Mouse (Mus musculus): ENCODE results near the gene Slc8a2. TPM values are rescaled to one million over a fixed set of nuclear protein-coding genes. Genes with fewer than 3 reads are reported as not detected.
A peak's percentile ranks its signal among the peaks of the same experiment; 100 is the strongest.

Gene Slc8a2
- polyA plus RNA-seq (2016; fragmentation: Nextera tagmentation; extraction: Ambion mirVana), result 0.28 and 0.30 TPM in 2 replicates

GRCm38 (mm10) chr7:16129421-16129845 lies at the start of gene Slc8a2:
Gene Slc8a2 (plus strand): TSS chr7:16129826.
- Histone ChIP-seq H3K4me2 (peak within 1 kb of the TSS; percentile 86), H3K27me3 (replicated peaks) (peaks cover 28% of the 10 kb centered on the region), H3K4me3 (peak within 1 kb of the TSS; percentile 59), H3K27ac (ENCODE audit: poor library complexity, severe bottlenecking) (peak within 1 kb of the TSS; percentile 87), H3K9ac (peak within 1 kb of the TSS; percentile 74), H3K4me1 (replicated peaks) (peaks cover 36% of the 10 kb centered on the region), H3K9me3 (replicated peaks) (no peaks in the 10 kb centered on the region), H3K36me3 (peaks cover 26% of the 10 kb centered on the region)
- ATAC-seq (ENCODE audit: insufficient number of reproducible peaks, low FRiP score), result peak; percentile 83
- WGBS, result 2% methylated on average over 12 of the region's 12 CpGs

- no peaks in the 10 kb centered on the region for H3K9me3 ChIP-seq (replicated peaks)
- no peak overlapping the region for H3K27ac ChIP-seq (ENCODE audit: poor library complexity, severe bottlenecking)
- no peak overlapping the region for H3K4me2 ChIP-seq
- no peak for ATAC-seq (ENCODE audit: insufficient number of reproducible peaks, low FRiP score)
- H3K4me1 ChIP-seq (replicated peaks), result peaks cover 6% of the 10 kb centered on the region
- no peak overlapping the region for H3K4me3 ChIP-seq
- 66% methylated on average over 1 of the region's 1 CpGs for WGBS
- peaks cover 12% of the 10 kb centered on the region for H3K27me3 ChIP-seq (replicated peaks)
- no peak overlapping the region for H3K9ac ChIP-seq
- H3K36me3 ChIP-seq, result no peaks in the 10 kb centered on the region
Observed at GRCm38 (mm10) chr7:16079947-16080346, 49.7 kb upstream of the Slc8a2 start.

- WGBS, result 66% methylated on average over 4 of the region's 4 CpGs
- Histone ChIP-seq H3K4me1 (replicated peaks) (peaks cover 6% of the 10 kb centered on the region), H3K27me3 (replicated peaks) (peaks cover 12% of the 10 kb centered on the region), H3K4me3 (no peak overlapping the region), H3K27ac (ENCODE audit: poor library complexity, severe bottlenecking) (no peak overlapping the region), H3K9me3 (replicated peaks) (no peaks in the 10 kb centered on the region), H3K9ac (no peak overlapping the region), H3K36me3 (no peaks in the 10 kb centered on the region), H3K4me2 (no peak overlapping the region)
- ATAC-seq (ENCODE audit: insufficient number of reproducible peaks, low FRiP score), result no peak
Observed at GRCm38 (mm10) chr7:16080581-16080980, 49.0 kb upstream of the Slc8a2 start.

- peaks cover 6% of the 10 kb centered on the region for H3K4me1 ChIP-seq (replicated peaks)
- H3K27ac ChIP-seq (ENCODE audit: poor library complexity, severe bottlenecking), result no peak overlapping the region
- H3K27me3 ChIP-seq (replicated peaks), result peaks cover 16% of the 10 kb centered on the region
- H3K4me2 ChIP-seq, result no peak overlapping the region
- 0 out of 2 replicates have a peak overlapping the region, but pooled peaks have one; percentile 42 for H3K9ac ChIP-seq
- 58% methylated on average over 4 of the region's 4 CpGs for WGBS
- no peaks in the 10 kb centered on the region for H3K9me3 ChIP-seq (replicated peaks)
- ATAC-seq (ENCODE audit: insufficient number of reproducible peaks, low FRiP score), result no peak
- no peak overlapping the region for H3K4me3 ChIP-seq
- H3K36me3 ChIP-seq, result no peaks in the 10 kb centered on the region
Observed at GRCm38 (mm10) chr7:16083361-16083760, 46.3 kb upstream of the Slc8a2 start.

- H3K9me3 ChIP-seq (replicated peaks), result no peaks in the 10 kb centered on the region
- peaks cover 6% of the 10 kb centered on the region for H3K4me1 ChIP-seq (replicated peaks)
- H3K27ac ChIP-seq (ENCODE audit: poor library complexity, severe bottlenecking), result no peak overlapping the region
- peaks cover 21% of the 10 kb centered on the region; the same call in 1 of the 2 replicates for H3K27me3 ChIP-seq (replicated peaks)
- no peak overlapping the region for H3K4me2 ChIP-seq
- H3K36me3 ChIP-seq, result no peaks in the 10 kb centered on the region
- H3K9ac ChIP-seq, result no peak overlapping the region
- ATAC-seq (ENCODE audit: insufficient number of reproducible peaks, low FRiP score), result no peak
- 70% methylated on average over 2 of the region's 2 CpGs for WGBS
- H3K4me3 ChIP-seq, result no peak overlapping the region
Observed at GRCm38 (mm10) chr7:16087587-16087986, 42.0 kb upstream of the Slc8a2 start.

- ATAC-seq (ENCODE audit: insufficient number of reproducible peaks, low FRiP score), result no peak
- WGBS, result 57% methylated on average over 3 of the region's 3 CpGs
- H3K4me2 ChIP-seq, result no peak overlapping the region
- no peak overlapping the region for H3K4me3 ChIP-seq
- no peaks in the 10 kb centered on the region for H3K9me3 ChIP-seq (replicated peaks)
- H3K36me3 ChIP-seq, result no peaks in the 10 kb centered on the region
- H3K4me1 ChIP-seq (replicated peaks), result peaks cover 6% of the 10 kb centered on the region
- H3K27me3 ChIP-seq (replicated peaks), result peaks cover 31% of the 10 kb centered on the region
- H3K9ac ChIP-seq, result no peak overlapping the region
- H3K27ac ChIP-seq (ENCODE audit: poor library complexity, severe bottlenecking), result no peak overlapping the region
Observed at GRCm38 (mm10) chr7:16094592-16094991, 35.0 kb upstream of the Slc8a2 start.

GRCm38 (mm10) chr7:16098021-16099017 lies 31.3 kb upstream of the Slc8a2 start, which contains the start of gene Napa:
Gene Napa (plus strand): TSS chr7:16098458.
- Histone ChIP-seq H3K27me3 (replicated peaks) (peaks cover 17% of the 10 kb centered on the region), H3K9me3 (replicated peaks) (no peaks in the 10 kb centered on the region)

GRCm38 (mm10) chr7:16099901-16100300 lies 29.7 kb upstream of the Slc8a2 start:
- Histone ChIP-seq H3K27ac (ENCODE audit: poor library complexity, severe bottlenecking) (no peak overlapping the region), H3K36me3 (peaks cover 35% of the 10 kb centered on the region), H3K4me3 (peak overlapping the region; percentile 93), H3K4me2 (peak overlapping the region; percentile 94), H3K9ac (peak overlapping the region; percentile 98; the same call in 1 of the 2 replicates), H3K4me1 (replicated peaks) (peaks cover 43% of the 10 kb centered on the region), H3K9me3 (replicated peaks) (no peaks in the 10 kb centered on the region), H3K27me3 (replicated peaks) (peaks cover 13% of the 10 kb centered on the region)
- WGBS, result 70% methylated on average over 4 of the region's 4 CpGs
- ATAC-seq (ENCODE audit: insufficient number of reproducible peaks, low FRiP score), result no peak

More at GRCm38 (mm10) chr7:16098021-16099017, 31.3 kb upstream of the Slc8a2 start, which contains the start of gene Napa:
- H3K27ac ChIP-seq (ENCODE audit: poor library complexity, severe bottlenecking), result peak within 1 kb of the TSS; percentile 88
- peak within 1 kb of the TSS; percentile 94 for H3K4me2 ChIP-seq
- under 1% methylated on average over 68 of the region's 68 CpGs for WGBS
- peak within 1 kb of the TSS; percentile 98 for H3K9ac ChIP-seq
- peak within 1 kb of the TSS; percentile 93 for H3K4me3 ChIP-seq
- H3K36me3 ChIP-seq, result peaks cover 21% of the 10 kb centered on the region
- peak; percentile 99 for ATAC-seq (ENCODE audit: insufficient number of reproducible peaks, low FRiP score)
- peaks cover 36% of the 10 kb centered on the region for H3K4me1 ChIP-seq (replicated peaks)

- H3K27me3 ChIP-seq (replicated peaks), result 0 out of 2 replicates have a peak, but pooled peaks cover 2% of the 10 kb centered on the region
- H3K4me1 ChIP-seq (replicated peaks), result peaks cover 43% of the 10 kb centered on the region
- no peak for ATAC-seq (ENCODE audit: insufficient number of reproducible peaks, low FRiP score)
- H3K9me3 ChIP-seq (replicated peaks), result no peaks in the 10 kb centered on the region
- H3K4me3 ChIP-seq, result no peak overlapping the region
- H3K27ac ChIP-seq (ENCODE audit: poor library complexity, severe bottlenecking), result no peak overlapping the region
- no peak overlapping the region for H3K4me2 ChIP-seq
- H3K9ac ChIP-seq, result no peak overlapping the region
- H3K36me3 ChIP-seq, result peaks cover 40% of the 10 kb centered on the region
- 72% methylated on average over 7 of the region's 7 CpGs for WGBS
Observed at GRCm38 (mm10) chr7:16101081-16101480, 28.5 kb upstream of the Slc8a2 start.

- 80% methylated on average over 15 of the region's 15 CpGs for WGBS
Observed at GRCm38 (mm10) chr7:16101726-16102475, 27.7 kb upstream of the Slc8a2 start.

More at GRCm38 (mm10) chr7:16101726-16102475, 27.7 kb upstream of the Slc8a2 start:
- peaks cover 41% of the 10 kb centered on the region for H3K36me3 ChIP-seq
- no peaks in the 10 kb centered on the region for H3K9me3 ChIP-seq (replicated peaks)
- H3K4me1 ChIP-seq (replicated peaks), result peaks cover 43% of the 10 kb centered on the region
- H3K27me3 ChIP-seq (replicated peaks), result no peaks in the 10 kb centered on the region
- no peak overlapping the region for H3K4me3 ChIP-seq
- no peak overlapping the region for H3K9ac ChIP-seq
- no peak overlapping the region for H3K4me2 ChIP-seq
- no peak overlapping the region for H3K27ac ChIP-seq (ENCODE audit: poor library complexity, severe bottlenecking)
- ATAC-seq (ENCODE audit: insufficient number of reproducible peaks, low FRiP score), result no peak

Data from heart, embryonic 12.5 days (tissue).